Mouse (Mus musculus): ENCODE measurements around the gene Elobl.

The Elobl gene

DNA sequence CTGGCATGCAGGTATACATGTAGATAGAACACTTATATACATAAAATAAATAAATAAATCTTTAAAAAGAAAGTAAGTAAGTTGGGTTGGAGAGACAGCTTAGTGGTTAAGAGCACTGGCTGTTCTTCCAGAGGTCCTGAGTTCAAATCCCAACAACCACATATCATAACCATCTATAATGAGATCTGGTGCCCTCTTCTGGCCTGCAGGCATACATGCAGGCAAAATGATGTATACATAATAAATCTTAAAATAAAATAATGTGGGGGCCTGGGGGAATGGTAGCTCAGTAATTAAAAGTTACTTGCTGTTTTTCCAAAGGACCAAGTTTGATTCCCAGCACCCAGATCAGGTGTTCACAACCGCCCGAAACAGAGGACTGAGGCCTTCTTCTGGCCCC lies 28.0 kb downstream of the Elobl start:
- DNase-seq (ENCODE audit: low read depth in 2 of 2, low spot score in 2 of 2), result no peak

GRCm38 (mm10) chr11:88937886-88938285 lies 28.8 kb downstream of the Elobl start:
- DNase-seq (ENCODE audit: low read depth in 2 of 2, low spot score in 2 of 2), result no peak

- no peak for DNase-seq (ENCODE audit: low read depth in 2 of 2, low spot score in 2 of 2)
These were observed 32.4 kb downstream of the Elobl start for GRCm38 (mm10) chr11:88934089-88935000.

- DNase-seq (ENCODE audit: low read depth in 2 of 2, low spot score in 2 of 2), result no peak
These were observed 33.7 kb downstream of the Elobl start for GRCm38 (mm10) chr11:88933030-88933429.

GRCm38 (mm10) chr11:88931692-88932530 lies 34.8 kb downstream of the Elobl start:
- no peak for DNase-seq (ENCODE audit: low read depth in 2 of 2, low spot score in 2 of 2)

DNA sequence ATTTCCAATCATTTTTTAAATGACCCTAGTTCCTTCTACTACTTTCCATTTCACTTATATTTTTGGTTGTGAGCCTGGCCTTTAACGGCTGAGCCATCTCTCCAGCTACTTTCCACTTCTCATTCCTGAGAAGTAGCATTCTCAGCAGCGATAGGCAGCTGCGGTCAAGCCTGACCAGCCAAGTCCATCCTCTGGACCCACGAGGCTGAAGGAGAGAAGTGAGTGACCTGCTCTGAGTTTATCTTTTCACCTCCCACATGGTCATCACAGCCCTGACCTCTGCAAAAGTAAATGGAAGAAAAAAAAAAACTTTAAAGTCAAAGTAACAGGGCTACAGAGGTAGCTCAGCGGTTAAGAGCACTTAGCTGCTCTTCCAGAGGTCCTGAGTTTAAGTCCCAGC lies 40.2 kb downstream of the Elobl start:
- DNase-seq (ENCODE audit: low read depth in 2 of 2, low spot score in 2 of 2), result no peak
